In the genomic region with DNA sequence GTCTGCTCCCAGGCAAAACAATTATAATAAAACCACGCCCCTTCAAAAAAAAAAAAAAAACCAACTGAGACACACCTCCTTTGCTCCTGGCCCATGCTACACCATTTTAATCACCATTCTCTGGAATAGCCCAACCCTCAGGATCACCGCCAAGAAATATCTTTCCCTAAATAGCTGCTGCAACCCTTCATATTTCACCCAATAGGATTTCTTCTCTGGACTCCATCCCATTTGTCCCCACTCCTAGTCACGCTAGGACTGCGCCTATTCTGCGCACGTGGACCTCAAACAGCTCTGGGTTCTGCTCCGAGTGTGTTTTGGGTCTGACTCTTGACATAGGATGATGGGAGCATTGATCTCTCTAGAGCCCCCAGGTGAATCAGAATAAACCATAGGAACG, we compare ENCODE assay signal across 12 mouse cellular contexts. TPM values are rescaled to one million over a fixed set of nuclear protein-coding genes. Genes with fewer than 3 reads are reported as not detected.
A peak's percentile ranks its signal among the peaks of the same experiment; 100 is the strongest.
DNase-seq lines count a peak whose midpoint lies in the region; ATAC-seq and TF ChIP-seq lines count a peak whose summit lies in the region.
"Had no signal": no experiment of that assay in that cellular context is flagged by ENCODE, and none has a peak within 500 bp of the region (broad histone marks: within the 10 kb centered on the region; RNA-seq: fewer than 3 reads in every experiment).

No protein-coding gene starts in this region.

- no peak overlapping the region for H3K9ac ChIP-seq in heart, embryonic 11.5 days (ENCODE audit: low read depth, low read length)
- H3K9ac ChIP-seq in ES-E14 (ENCODE audit: insufficient read depth, low read depth, low read length, poor library complexity, severe bottlenecking): peak overlapping the region; percentile 40; the same call in 1 of the 2 replicates
- H3K9ac ChIP-seq in heart, postnatal 0 days (replicated peaks; ENCODE audit: low read depth, low read length): no peak overlapping the region
- no peak overlapping the region for H3K9ac ChIP-seq in liver, embryonic 15.5 days

- no peak for TF ChIP-seq EP300 in heart, postnatal 0 days (IDR thresholded peaks at IDR 0.05; ENCODE audit: low read depth)

- DNase-seq in heart, postnatal 4 days: no peak
- no peak for DNase-seq in ES-E14 (ENCODE audit: low read depth, low spot score)
- peak; percentile 64 for DNase-seq in heart, postnatal 0 days (ENCODE audit: low spot score)
- DNase-seq in cerebellum, postnatal 14 days: no peak
- DNase-seq in thymus, postnatal 25 days: no peak
- no peak for DNase-seq in spleen, postnatal 36 days (ENCODE audit: low spot score in 2 of 2)

- in situ Hi-C loops in ES-E14 (cut with MboI; ENCODE audit: low sequenced_read_pairs in 2 of 2, unreplicated experiment in 2 of 2): no loop called here

- H3K27me3 ChIP-seq in heart, embryonic 11.5 days (ENCODE audit: control insufficient read depth, insufficient read depth, low read length): peaks cover 18% of the 10 kb centered on the region; the same call in 1 of the 2 replicates
- H3K27me3 ChIP-seq in heart, postnatal 0 days (ENCODE audit: control insufficient read depth, insufficient read depth, low read length): peaks cover 10% of the 10 kb centered on the region; the same call in 1 of the 2 replicates
- H3K27me3 ChIP-seq in liver, embryonic 15.5 days: peaks cover 30% of the 10 kb centered on the region

- TF ChIP-seq CTCF in heart, postnatal 0 days (IDR thresholded peaks at IDR 0.05; ENCODE audit: low read depth): no peak

- H3K9me3 ChIP-seq in heart, embryonic 11.5 days (replicated peaks; ENCODE audit: control insufficient read depth, low read length): no peaks in the 10 kb centered on the region
- H3K9me3 ChIP-seq in ES-E14 (ENCODE audit: control insufficient read depth, insufficient read depth, low read depth, low read length): no peaks in the 10 kb centered on the region
- H3K9me3 ChIP-seq in heart, postnatal 0 days (replicated peaks; ENCODE audit: control insufficient read depth, low read length): no peaks in the 10 kb centered on the region
- no peaks in the 10 kb centered on the region for H3K9me3 ChIP-seq in liver, embryonic 15.5 days (replicated peaks)

- H3K4me1 ChIP-seq in heart, embryonic 11.5 days (ENCODE audit: control insufficient read depth, insufficient read depth, low read length): 0 out of 2 replicates have a peak, but pooled peaks cover 3% of the 10 kb centered on the region
- H3K4me1 ChIP-seq in ES-E14 (ENCODE audit: control insufficient read depth in 2 of 2, insufficient read depth in 2 of 2, low read length in 2 of 2, poor library complexity in 1 of 2): peaks cover 0 to 9% of the 10 kb centered on the region in 2 experiments; a peak in 2 of 4 replicates
- H3K4me1 ChIP-seq in heart, postnatal 0 days (ENCODE audit: control insufficient read depth, insufficient read depth): peaks cover 12% of the 10 kb centered on the region
- peaks cover 3% of the 10 kb centered on the region; the same call in 1 of the 2 replicates for H3K4me1 ChIP-seq in liver, embryonic 15.5 days (replicated peaks)

- H3K4me2 ChIP-seq in heart, embryonic 11.5 days: peak overlapping the region; percentile 81
- peak overlapping the region; percentile 69 for H3K4me2 ChIP-seq in heart, postnatal 0 days (ENCODE audit: low read depth, low read length)
- peak overlapping the region; percentile 62; the same call in 1 of the 2 replicates for H3K4me2 ChIP-seq in liver, embryonic 15.5 days

- H3K4me3 ChIP-seq in heart, embryonic 11.5 days (ENCODE audit: low read depth, low read length): peak overlapping the region; percentile 52
- H3K4me3 ChIP-seq in ES-E14 (ENCODE audit: insufficient read depth in 1 of 2, low read depth in 1 of 2, low read length in 2 of 2, poor library complexity in 1 of 2, severe bottlenecking in 1 of 2): peak overlapping the region; percentile 60
- H3K4me3 ChIP-seq in heart, postnatal 0 days (ENCODE audit: low read depth, low read length): peak overlapping the region; percentile 57
- H3K4me3 ChIP-seq in liver, embryonic 15.5 days (replicated peaks): no peak overlapping the region

- WGBS in heart, embryonic 11.5 days (ENCODE audit: insufficient replicate concordance): 11% methylated on average over 8 of the region's 8 CpGs
- WGBS in heart, postnatal 0 days: 7% methylated on average over 8 of the region's 8 CpGs
- 13% methylated on average over 8 of the region's 8 CpGs for WGBS in liver, embryonic 15.5 days (ENCODE audit: insufficient replicate concordance)

- no peak overlapping the region for H3K27ac ChIP-seq in heart, embryonic 11.5 days (ENCODE audit: low read depth, low read length)
- H3K27ac ChIP-seq in ES-E14 (ENCODE audit: insufficient read depth, low read depth, low read length, poor library complexity, severe bottlenecking): no peak overlapping the region
- no peak overlapping the region for H3K27ac ChIP-seq in heart, postnatal 0 days (ENCODE audit: low read depth)
- no peak overlapping the region for H3K27ac ChIP-seq in liver, embryonic 15.5 days (replicated peaks)

- ATAC-seq in heart, embryonic 11.5 days (replicated peaks; ENCODE audit: insufficient number of reproducible peaks, low FRiP score, low TSS enrichment): no peak
- ATAC-seq in heart, postnatal 0 days (ENCODE audit: insufficient read depth, low read depth): peak; percentile 78
- ATAC-seq in liver, embryonic 15.5 days (ENCODE audit: insufficient read depth): no peak

- H3K36me3 ChIP-seq in heart, embryonic 11.5 days (ENCODE audit: control insufficient read depth, insufficient read depth, low read length): no peaks in the 10 kb centered on the region
- no peaks in the 10 kb centered on the region for H3K36me3 ChIP-seq in ES-E14 (ENCODE audit: control insufficient read depth, insufficient read depth, low read length, poor library complexity, severe bottlenecking)
- no peaks in the 10 kb centered on the region for H3K36me3 ChIP-seq in heart, postnatal 0 days (replicated peaks; ENCODE audit: control insufficient read depth, insufficient read depth, low read length)
- no peaks in the 10 kb centered on the region for H3K36me3 ChIP-seq in liver, embryonic 15.5 days (replicated peaks)

TF ChIP-seq in ES-E14, 5 proteins besides CTCF, POLR2A, EP300 and RAD21:
- TF ChIP-seq HCFC1 (IDR thresholded peaks at IDR 0.05; ENCODE audit: borderline replicate concordance, insufficient read depth, low read length) (no peak), MAFK (IDR thresholded peaks at IDR 0.05; ENCODE audit: insufficient read depth, low read depth, low read length) (no peak), ZC3H11A (IDR thresholded peaks at IDR 0.05; ENCODE audit: borderline replicate concordance, low read depth, low read length) (no peak), CHD2 (IDR thresholded peaks at IDR 0.05; ENCODE audit: low read depth, low read length) (no peak), ZNF384 (IDR thresholded peaks at IDR 0.05; ENCODE audit: low read depth, low read length) (0 out of 2 replicates have a peak, but pooled peaks have one; percentile 20)

RNA-seq across cellular contexts. Expression of a gene that starts 1.0 kb away (rescaled TPM):
- polyA plus RNA-seq in heart, embryonic 11.5 days (2014; fragmentation: Nextera tagmentation; extraction: Ambion mirVana): 26.3 and 32.1 TPM in 2 replicates
- total RNA-seq in heart, postnatal 4 days (2021): 10 to 100 TPM; 10.6 to 17.4 TPM
- total RNA-seq in ES-E14 (2012; rRNA removed): 24.9 and 63.7 TPM in 2 replicates
- total RNA-seq in heart, postnatal 0 days (2014; rRNA removed; ENCODE audit: low replicate concordance): 9.3 and 40.6 TPM in 2 replicates
- polyA plus RNA-seq in heart, postnatal 0 days (2015; fragmentation: Nextera tagmentation; extraction: Ambion mirVana): 16.4 and 17.0 TPM in 2 replicates
- polyA plus RNA-seq in liver, embryonic 15.5 days (2015; fragmentation: Nextera tagmentation; extraction: Ambion mirVana): 5.1 and 5.4 TPM in 2 replicates

RNA-seq across cellular contexts. Expression of a gene that starts 4.7 kb away (rescaled TPM):
- not detected in 2 replicates for polyA plus RNA-seq in heart, embryonic 11.5 days (2014; fragmentation: Nextera tagmentation; extraction: Ambion mirVana)
- not detected for total RNA-seq in heart, postnatal 4 days (2021)
- 0.13 TPM in 1 of 2 replicates, not detected in the other for total RNA-seq in ES-E14 (2012; rRNA removed)
- total RNA-seq in heart, postnatal 0 days (2014; rRNA removed; ENCODE audit: low replicate concordance): not detected in 2 replicates
- polyA plus RNA-seq in heart, postnatal 0 days (2015; fragmentation: Nextera tagmentation; extraction: Ambion mirVana): 0.08 TPM in 1 of 2 replicates, not detected in the other
- not detected in 2 replicates for polyA plus RNA-seq in liver, embryonic 15.5 days (2015; fragmentation: Nextera tagmentation; extraction: Ambion mirVana)
- total RNA-seq: heart, adult 18-20 months; monocyte, adult 5-6 weeks had no signal
- polyA plus RNA-seq: testis, adult 2 months had no signal

RNA-seq across cellular contexts. Expression of a gene that starts 14.7 kb away (rescaled TPM):
- 0.09 TPM in 1 of 2 replicates, not detected in the other for polyA plus RNA-seq in heart, embryonic 11.5 days (2014; fragmentation: Nextera tagmentation; extraction: Ambion mirVana)
- total RNA-seq in heart, postnatal 4 days (2021): not detected
- total RNA-seq in ES-E14 (2012; rRNA removed): 0.16 and 0.49 TPM in 2 replicates
- not detected in 2 replicates for total RNA-seq in heart, postnatal 0 days (2014; rRNA removed; ENCODE audit: low replicate concordance)
- polyA plus RNA-seq in heart, postnatal 0 days (2015; fragmentation: Nextera tagmentation; extraction: Ambion mirVana): 0.05 TPM in 1 of 2 replicates, not detected in the other
- polyA plus RNA-seq in liver, embryonic 15.5 days (2015; fragmentation: Nextera tagmentation; extraction: Ambion mirVana): not detected in 2 replicates
- total RNA-seq: heart, adult 18-20 months; monocyte, adult 5-6 weeks had no signal
- polyA plus RNA-seq: C2C12; testis, adult 2 months had no signal

RNA-seq across cellular contexts. Expression of a gene that starts 15.5 kb away (rescaled TPM):
- polyA plus RNA-seq in heart, embryonic 11.5 days (2014; fragmentation: Nextera tagmentation; extraction: Ambion mirVana): 0.26 TPM in 1 of 2 replicates, not detected in the other
- not detected for total RNA-seq in heart, postnatal 4 days (2021)
- total RNA-seq in ES-E14 (2012; rRNA removed): 4.4 TPM in 2 replicates
- total RNA-seq in heart, postnatal 0 days (2014; rRNA removed; ENCODE audit: low replicate concordance): 0.31 TPM in 1 of 2 replicates, not detected in the other
- 0.27 and 0.52 TPM in 2 replicates for polyA plus RNA-seq in heart, postnatal 0 days (2015; fragmentation: Nextera tagmentation; extraction: Ambion mirVana)
- polyA plus RNA-seq in liver, embryonic 15.5 days (2015; fragmentation: Nextera tagmentation; extraction: Ambion mirVana): 0.06 and 0.10 TPM in 2 replicates
- total RNA-seq: monocyte, adult 5-6 weeks had no signal
- polyA plus RNA-seq: testis, adult 2 months had no signal

RNA-seq across cellular contexts. Expression of a gene that starts 22.0 kb away (rescaled TPM):
- polyA plus RNA-seq in heart, embryonic 11.5 days (2014; fragmentation: Nextera tagmentation; extraction: Ambion mirVana): not detected in 2 replicates
- not detected for total RNA-seq in heart, postnatal 4 days (2021)
- 1.7 and 2.4 TPM in 2 replicates for total RNA-seq in ES-E14 (2012; rRNA removed)
- not detected in 2 replicates for total RNA-seq in heart, postnatal 0 days (2014; rRNA removed; ENCODE audit: low replicate concordance)
- 0.15 TPM in 1 of 2 replicates, not detected in the other for polyA plus RNA-seq in heart, postnatal 0 days (2015; fragmentation: Nextera tagmentation; extraction: Ambion mirVana)
- polyA plus RNA-seq in liver, embryonic 15.5 days (2015; fragmentation: Nextera tagmentation; extraction: Ambion mirVana): not detected in 2 replicates
- total RNA-seq: monocyte, adult 5-6 weeks had no signal
- polyA plus RNA-seq: C2C12; testis, adult 2 months had no signal
